ENCODE assay signal across 22 mouse cellular contexts in genomic region chrX:41161544-41161943, GRCm38 (mm10).
DNase-seq lines count a peak whose midpoint lies in the region; TF ChIP-seq lines count a peak whose summit lies in the region.
"Had no signal": no experiment of that assay in that cellular context is flagged by ENCODE, and none has a peak within 500 bp of the region (broad histone marks: within the 10 kb centered on the region; RNA-seq: fewer than 3 reads in every experiment).

No protein-coding gene starts in this region.

- peak; percentile 1 for DNase-seq in cerebellum, postnatal 10 days
- no peak for DNase-seq in cerebellum, postnatal 25 days
- peak; percentile 3 for DNase-seq in layer of hippocampus, adult 11-12 months (ENCODE audit: low spot score)
- no peak for DNase-seq in layer of hippocampus, adult 2 months (ENCODE audit: low spot score in 2 of 2)
- peak; percentile 19 to 34 for DNase-seq in left cerebral cortex, adult 18-20 months (ENCODE audit: low spot score in 2 of 2)
- peak; percentile 12 to 18 for DNase-seq in right cerebral cortex, postnatal 36 days (ENCODE audit: low spot score in 2 of 2)
- no peak for DNase-seq in kidney, postnatal 36 days
- DNase-seq: adrenal gland, postnatal 10 days; cerebellum, adult 9-10 months; gastrocnemius, postnatal 36 days; heart, postnatal 4 days; kidney, adult 8-10 months; kidney, postnatal 10 days; liver, embryonic 13.5 days; lung, adult 2 months; lung, postnatal 14 days; thymus, postnatal 25 days had no signal

- H3K27ac ChIP-seq in layer of hippocampus, adult 2 months, result no peak overlapping the region
- H3K27ac ChIP-seq: forebrain, embryonic 12.5 days; heart, embryonic 15.5 days; hindbrain, embryonic 14.5 days; liver, embryonic 13.5 days; midbrain, embryonic 12.5 days; neural tube, embryonic 15.5 days had no signal

- no peak for TF ChIP-seq CTCF in layer of hippocampus, adult 2 months (conservative IDR thresholded peaks at IDR 0.05)

- H3K4me3 ChIP-seq in layer of hippocampus, adult 2 months, result no peak overlapping the region
- H3K4me3 ChIP-seq: forebrain, embryonic 12.5 days; heart, embryonic 15.5 days; liver, embryonic 13.5 days; midbrain, embryonic 12.5 days; neural tube, embryonic 15.5 days had no signal

Comparison
In these comparisons a context has a peak if more than half of its experiments do, and no peak if none do; other contexts are left out.
1. DNase-seq: peak in cerebellum, postnatal 10 days (2 of 2), layer of hippocampus, adult 11-12 months (single experiment), left cerebral cortex, adult 18-20 months (2 of 2) and right cerebral cortex, postnatal 36 days (2 of 2); none in cerebellum, postnatal 25 days (0 of 2), layer of hippocampus, adult 2 months (0 of 2) and kidney, postnatal 36 days (0 of 2).